Mouse (Mus musculus) heart, embryonic 15.5 days (tissue): ENCODE data around the gene Bcl2l14. TPM values are rescaled to one million over a fixed set of nuclear protein-coding genes. Genes with fewer than 3 reads are reported as not detected.

ENCODE experiments used
- ATAC-seq: fragments of 200-750 bp; cut with Nextera tagmentation; replicated peaks from 2 replicates; pipeline ENCODE4 v1.8.0; 2017; ENCODE audit warnings: low read depth, moderate TSS enrichment; ENCODE audit not compliant: insufficient number of reproducible peaks, insufficient read depth, low FRiP score
- H3K27ac ChIP-seq: fragments of 300-500 bp; sonication (generic); 2 replicates; pipeline ENCODE4 v1.5.1; 2015; ENCODE audit warnings: mild to moderate bottlenecking, inconsistent platforms
- H3K27me3 ChIP-seq: fragments of 300-500 bp; sonication (generic); 2 replicates; pipeline ENCODE4 v1.6.1; 2015; ENCODE audit warnings: inconsistent platforms
- H3K36me3 ChIP-seq: fragments of 300-500 bp; sonication (generic); 2 replicates; pipeline ENCODE4 v1.6.1; 2015; ENCODE audit warnings: mild to moderate bottlenecking, inconsistent platforms
- H3K4me1 ChIP-seq: fragments of 300-500 bp; sonication (generic); replicated peaks from 2 replicates; pipeline ENCODE4 v1.6.1; 2015; ENCODE audit warnings: inconsistent platforms
- H3K4me2 ChIP-seq: fragments of 300-500 bp; sonication (generic); 2 replicates; pipeline ENCODE4 v1.6.1; 2015; ENCODE audit warnings: inconsistent platforms, mild to moderate bottlenecking, moderate library complexity
- H3K4me3 ChIP-seq: fragments of 300-500 bp; sonication (generic); 2 replicates; pipeline ENCODE4 v1.5.1; 2015; ENCODE audit warnings: mild to moderate bottlenecking, inconsistent platforms
- H3K9ac ChIP-seq: fragments of 300-500 bp; sonication (generic); 2 replicates; pipeline ENCODE4 v1.6.1; 2015; ENCODE audit warnings: mild to moderate bottlenecking, inconsistent platforms
- H3K9me3 ChIP-seq: fragments of 300-500 bp; sonication (generic); replicated peaks from 2 replicates; pipeline ENCODE4 v1.6.1; 2016; ENCODE audit warnings: inconsistent platforms
- WGBS: fragments of 180-500 bp; shearing (Covaris S2); methylation state at CpG from one replicate; pipeline ENCODE4 v1.1.7; 2015; ENCODE audit warnings: mixed read lengths; 5-methylcytosine and 5-hydroxymethylcytosine counted together
- polyA plus RNA-seq: library from polyadenylated mRNA; unstranded; fragments of >200 nt; fragmentation: Nextera tagmentation; extraction: Ambion mirVana; gene quantifications from 2 replicates; pipeline ENCODE4 v1.2.1, GENCODE M21; 2015

Gene Bcl2l14
- polyA plus RNA-seq, 1 experiment from 2014 or later = 0.24 TPM

DNA sequence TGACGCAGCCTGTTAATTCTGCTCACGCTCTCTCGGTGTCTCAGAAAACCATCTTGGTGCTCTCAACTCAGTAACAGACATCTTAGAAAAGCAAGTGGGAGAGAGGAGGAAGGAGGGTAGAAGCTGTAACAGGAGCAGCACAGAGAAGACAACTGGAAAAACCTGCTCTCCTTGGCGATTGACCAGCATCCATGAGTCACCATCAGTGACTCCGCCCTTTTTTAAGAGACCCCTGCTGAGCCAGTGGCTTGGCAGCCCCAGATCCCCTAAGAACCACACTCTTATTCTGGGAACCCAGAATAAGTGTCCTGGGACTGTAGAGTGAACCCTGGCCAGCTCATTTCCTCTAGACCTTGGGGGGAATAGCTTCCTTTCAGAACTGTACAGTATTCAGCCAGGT, 11.1 kb downstream of the Bcl2l14 start:
- H3K4me3 ChIP-seq = no peak overlapping the region
- no peaks in the 10 kb centered on the region for H3K9me3 ChIP-seq
- H3K4me2 ChIP-seq = no peak overlapping the region
- no peaks in the 10 kb centered on the region for H3K36me3 ChIP-seq
- H3K27me3 ChIP-seq = no peaks in the 10 kb centered on the region
- 0 out of 2 replicates have a peak, but pooled peaks have one; percentile 7 for ATAC-seq
- H3K9ac ChIP-seq = no peak overlapping the region
- no peak overlapping the region for H3K27ac ChIP-seq
- no peaks in the 10 kb centered on the region for H3K4me1 ChIP-seq
- 51% methylated on average over 5 of the region's 5 CpGs for WGBS

- no peaks in the 10 kb centered on the region for H3K36me3 ChIP-seq
Measured at GRCm38 (mm10) chr6:134413706-134414531, 17.8 kb downstream of the Bcl2l14 start.

GRCm38 (mm10) chr6:134414532-134414883, 18.4 kb downstream of the Bcl2l14 start:
- no peak overlapping the region for H3K27ac ChIP-seq
- no peaks in the 10 kb centered on the region for H3K27me3 ChIP-seq
- H3K4me1 ChIP-seq = 0 out of 2 replicates have a peak, but pooled peaks cover 3% of the 10 kb centered on the region
- H3K36me3 ChIP-seq = no peaks in the 10 kb centered on the region
- H3K9ac ChIP-seq = no peak overlapping the region
- H3K9me3 ChIP-seq = no peaks in the 10 kb centered on the region
- ATAC-seq = no peak
- 66% methylated on average over 4 of the region's 4 CpGs for WGBS
- H3K4me2 ChIP-seq = peak overlapping the region; percentile 20; the same call in 1 of the 2 replicates
- no peak overlapping the region; the same call in 1 of the 2 replicates for H3K4me3 ChIP-seq

More at GRCm38 (mm10) chr6:134413706-134414531, 17.8 kb downstream of the Bcl2l14 start:
- Histone ChIP-seq H3K4me2 (peak overlapping the region; percentile 20; the same call in 1 of the 2 replicates), H3K9ac (no peak overlapping the region), H3K4me1 (0 out of 2 replicates have a peak, but pooled peaks cover 3% of the 10 kb centered on the region), H3K4me3 (no peak overlapping the region; the same call in 1 of the 2 replicates), H3K27ac (no peak overlapping the region), H3K27me3 (no peaks in the 10 kb centered on the region), H3K9me3 (no peaks in the 10 kb centered on the region)
- WGBS = 52% methylated on average over 18 of the region's 18 CpGs
- no peak; the same call in 1 of the 2 replicates for ATAC-seq

GRCm38 (mm10) chr6:134416556-134417105, 20.5 kb downstream of the Bcl2l14 start:
- 84% methylated on average over 3 of the region's 3 CpGs for WGBS
- no peak overlapping the region for H3K4me3 ChIP-seq
- no peak for ATAC-seq

GRCm38 (mm10) chr6:134417886-134418285, 21.8 kb downstream of the Bcl2l14 start:
- 17% methylated on average over 3 of the region's 3 CpGs for WGBS

More at GRCm38 (mm10) chr6:134416556-134417105, 20.5 kb downstream of the Bcl2l14 start:
- Histone ChIP-seq H3K4me2 (no peak overlapping the region), H3K27me3 (no peaks in the 10 kb centered on the region), H3K36me3 (no peaks in the 10 kb centered on the region), H3K27ac (no peak overlapping the region), H3K4me1 (0 out of 2 replicates have a peak, but pooled peaks cover 3% of the 10 kb centered on the region), H3K9ac (no peak overlapping the region), H3K9me3 (no peaks in the 10 kb centered on the region)

GRCm38 (mm10) chr6:134420375-134420774, 24.3 kb downstream of the Bcl2l14 start:
- Histone ChIP-seq H3K4me2 (no peak overlapping the region), H3K4me1 (0 out of 2 replicates have a peak, but pooled peaks cover 4% of the 10 kb centered on the region), H3K27ac (no peak overlapping the region), H3K36me3 (no peaks in the 10 kb centered on the region), H3K9me3 (no peaks in the 10 kb centered on the region), H3K4me3 (no peak overlapping the region), H3K27me3 (no peaks in the 10 kb centered on the region), H3K9ac (no peak overlapping the region)
- WGBS = 61% methylated on average over 8 of the region's 8 CpGs
- no peak for ATAC-seq

More at GRCm38 (mm10) chr6:134417886-134418285, 21.8 kb downstream of the Bcl2l14 start:
- no peak for ATAC-seq
- Histone ChIP-seq H3K27ac (no peak overlapping the region), H3K36me3 (no peaks in the 10 kb centered on the region), H3K4me3 (no peak overlapping the region), H3K9ac (no peak overlapping the region), H3K4me1 (0 out of 2 replicates have a peak, but pooled peaks cover 3% of the 10 kb centered on the region), H3K4me2 (no peak overlapping the region), H3K9me3 (no peaks in the 10 kb centered on the region), H3K27me3 (no peaks in the 10 kb centered on the region)

DNA sequence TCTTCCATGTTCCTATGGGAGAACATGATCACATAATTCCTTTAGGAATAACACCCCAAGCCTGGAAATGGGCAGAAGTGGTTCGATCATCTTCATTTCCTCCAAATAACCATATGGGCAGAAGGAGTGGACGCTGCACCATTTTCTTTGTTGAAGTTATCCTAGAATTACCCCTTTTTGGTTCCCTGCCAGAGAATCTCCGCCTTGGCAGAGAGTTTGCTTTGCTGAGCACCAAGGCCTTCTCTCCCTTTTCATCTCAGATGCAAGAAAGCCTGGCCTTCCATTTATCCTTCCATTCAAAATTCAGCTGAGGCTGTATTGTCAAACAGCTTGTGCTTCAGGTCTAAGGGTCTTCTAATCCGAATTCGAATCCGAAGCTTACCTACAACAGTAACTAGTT, 25.8 kb downstream of the Bcl2l14 start:
- H3K27ac ChIP-seq = no peak overlapping the region
- 0 out of 2 replicates have a peak, but pooled peaks cover 6% of the 10 kb centered on the region for H3K4me1 ChIP-seq
- no peak overlapping the region for H3K4me2 ChIP-seq
- WGBS = 82% methylated on average over 6 of the region's 6 CpGs
- no peak overlapping the region for H3K9ac ChIP-seq
- no peaks in the 10 kb centered on the region for H3K36me3 ChIP-seq
- no peak overlapping the region for H3K4me3 ChIP-seq
- H3K27me3 ChIP-seq = no peaks in the 10 kb centered on the region
- ATAC-seq = no peak
- H3K9me3 ChIP-seq = no peaks in the 10 kb centered on the region

GRCm38 (mm10) chr6:134425216-134425717, 29.1 kb downstream of the Bcl2l14 start:
- Histone ChIP-seq H3K27me3 (no peaks in the 10 kb centered on the region), H3K36me3 (no peaks in the 10 kb centered on the region), H3K9me3 (no peaks in the 10 kb centered on the region), H3K4me3 (peak overlapping the region; percentile 18; the same call in 1 of the 2 replicates), H3K27ac (no peak overlapping the region), H3K4me2 (peak overlapping the region; percentile 42), H3K9ac (no peak overlapping the region), H3K4me1 (0 out of 2 replicates have a peak, but pooled peaks cover 3% of the 10 kb centered on the region)
- 0 out of 2 replicates have a peak, but pooled peaks have one; percentile 53 for ATAC-seq
- 23% methylated on average over 11 of the region's 11 CpGs for WGBS

DNA sequence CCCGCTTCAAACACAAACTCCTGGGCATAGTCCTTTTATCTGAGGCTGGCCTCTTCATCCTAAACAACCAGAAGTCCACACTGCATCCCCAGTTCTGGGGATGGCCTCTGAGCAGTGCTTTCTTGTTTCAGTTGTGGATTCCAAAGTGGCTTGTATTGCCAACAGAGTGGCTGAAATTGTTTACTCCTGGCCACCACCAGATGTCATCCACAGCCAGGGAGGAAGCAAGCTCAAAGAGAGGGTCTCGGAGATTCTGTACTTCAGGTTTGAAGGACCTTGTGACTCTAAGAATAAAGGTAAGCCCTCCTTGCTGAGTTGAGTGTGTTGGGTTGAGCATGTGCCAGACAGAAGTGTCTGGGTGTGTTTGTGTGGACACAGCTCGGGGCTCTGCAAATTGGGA, 31.0 kb downstream of the Bcl2l14 start:
- ATAC-seq = no peak
- no peak overlapping the region for H3K9ac ChIP-seq
- no peaks in the 10 kb centered on the region for H3K36me3 ChIP-seq
- H3K4me2 ChIP-seq = no peak overlapping the region
- 0 out of 2 replicates have a peak, but pooled peaks cover 3% of the 10 kb centered on the region for H3K4me1 ChIP-seq
- no peaks in the 10 kb centered on the region for H3K9me3 ChIP-seq
- H3K4me3 ChIP-seq = no peak overlapping the region
- H3K27me3 ChIP-seq = no peaks in the 10 kb centered on the region
- H3K27ac ChIP-seq = no peak overlapping the region
- 65% methylated on average over 3 of the region's 3 CpGs for WGBS

DNA sequence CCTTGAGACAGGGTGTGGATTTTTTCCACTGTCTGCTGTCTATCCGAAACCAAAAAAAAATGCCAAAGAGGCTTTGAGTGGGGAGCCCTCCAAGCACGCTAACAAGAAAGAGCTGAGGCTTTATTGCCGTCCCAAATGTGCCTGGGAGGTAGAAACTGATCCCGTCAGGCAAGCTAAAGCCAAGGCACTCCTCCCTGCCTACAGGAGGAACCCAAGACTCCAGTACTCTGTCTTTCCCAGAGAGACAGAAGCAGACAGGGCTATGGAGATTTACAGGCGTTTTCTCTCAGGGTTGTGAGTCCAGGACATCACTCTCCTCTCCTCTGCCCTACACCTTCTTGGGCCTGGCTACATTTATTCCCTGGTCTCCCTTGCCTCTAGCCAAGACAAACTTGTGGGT, 32.3 kb downstream of the Bcl2l14 start:
- H3K4me2 ChIP-seq = no peak overlapping the region
- 68% methylated on average over 5 of the region's 5 CpGs for WGBS
- H3K36me3 ChIP-seq = no peaks in the 10 kb centered on the region
- 0 out of 2 replicates have a peak, but pooled peaks cover 3% of the 10 kb centered on the region for H3K4me1 ChIP-seq
- H3K4me3 ChIP-seq = no peak overlapping the region
- H3K27ac ChIP-seq = no peak overlapping the region
- H3K27me3 ChIP-seq = no peaks in the 10 kb centered on the region
- H3K9me3 ChIP-seq = no peaks in the 10 kb centered on the region
- H3K9ac ChIP-seq = no peak overlapping the region
- no peak for ATAC-seq

DNA sequence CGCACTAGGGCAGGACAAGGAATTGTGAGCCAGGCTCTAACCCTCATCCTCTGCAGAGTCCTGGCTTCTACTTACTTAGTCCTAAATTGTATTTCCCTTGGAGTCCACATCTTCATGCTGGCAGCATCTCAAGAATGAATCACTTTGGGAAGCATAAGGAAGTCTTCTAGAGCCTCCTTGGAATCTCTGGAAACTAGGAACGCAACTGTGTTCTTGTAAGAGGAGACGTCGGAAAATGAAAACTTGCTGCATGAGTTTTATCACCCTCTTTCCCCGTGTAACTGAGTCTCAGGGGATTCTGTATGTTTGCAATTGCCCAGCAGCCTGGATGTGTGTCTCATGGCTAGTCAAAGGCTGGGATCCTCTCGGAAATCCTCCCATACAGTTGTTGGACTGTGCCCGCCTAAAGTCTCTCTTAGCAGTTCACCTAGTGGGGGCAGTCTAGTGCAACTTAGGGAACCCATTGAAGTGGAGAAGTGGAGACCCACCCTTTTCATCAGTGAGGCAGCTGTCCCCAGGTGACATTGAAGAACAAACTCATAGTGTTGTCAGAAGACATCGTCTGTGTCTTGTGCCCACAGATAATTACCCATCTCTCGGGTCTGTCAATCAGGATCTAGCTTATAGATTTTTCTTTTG, 34.2 kb downstream of the Bcl2l14 start:
- ATAC-seq = no peak
- H3K9ac ChIP-seq = no peak overlapping the region
- no peak overlapping the region for H3K4me2 ChIP-seq
- no peak overlapping the region for H3K4me3 ChIP-seq
- no peaks in the 10 kb centered on the region for H3K9me3 ChIP-seq
- 0 out of 2 replicates have a peak, but pooled peaks cover 3% of the 10 kb centered on the region for H3K4me1 ChIP-seq
- H3K36me3 ChIP-seq = no peaks in the 10 kb centered on the region
- WGBS = 65% methylated on average over 9 of the region's 9 CpGs
- peak overlapping the region; percentile 24; the same call in 1 of the 2 replicates for H3K27ac ChIP-seq
- no peaks in the 10 kb centered on the region for H3K27me3 ChIP-seq
